Mouse (Mus musculus) frontal cortex, postnatal 25 days (tissue): ENCODE data around the gene Tbl3.

Experiments used
- DNase-seq, 2 experiments: peaks; one replicate each; pipeline ENCODE4 v3.0.0; 2022; ENCODE audit warnings: low spot score in 2 of 2

Gene Tbl3

GRCm38 (mm10) chr17:24653967-24654710 is 53.3 kb downstream of the Tbl3 start:
- DNase-seq: peak in 1 of 2 experiments; percentile 50

DNA sequence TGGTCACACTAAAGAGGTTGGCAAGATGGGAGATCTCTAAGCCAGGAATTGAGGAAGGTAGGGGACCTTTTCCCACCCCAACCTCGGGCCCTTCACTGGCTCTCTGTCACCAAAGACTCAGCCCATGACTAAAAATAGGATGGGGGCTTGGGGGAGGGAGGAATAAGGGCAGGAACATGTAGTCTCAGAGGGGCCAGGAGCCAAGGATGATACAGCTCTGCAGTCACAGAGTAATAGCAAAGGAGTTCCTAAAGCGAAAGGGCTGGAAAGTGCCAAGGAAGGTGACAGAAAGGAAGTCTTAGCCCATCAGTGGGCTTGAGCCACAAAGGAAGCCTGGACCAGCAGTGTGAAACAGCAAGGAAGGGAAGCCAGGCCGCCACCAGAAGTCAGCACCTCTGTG is 55.6 kb downstream of the Tbl3 start:
- no peak for DNase-seq

DNA sequence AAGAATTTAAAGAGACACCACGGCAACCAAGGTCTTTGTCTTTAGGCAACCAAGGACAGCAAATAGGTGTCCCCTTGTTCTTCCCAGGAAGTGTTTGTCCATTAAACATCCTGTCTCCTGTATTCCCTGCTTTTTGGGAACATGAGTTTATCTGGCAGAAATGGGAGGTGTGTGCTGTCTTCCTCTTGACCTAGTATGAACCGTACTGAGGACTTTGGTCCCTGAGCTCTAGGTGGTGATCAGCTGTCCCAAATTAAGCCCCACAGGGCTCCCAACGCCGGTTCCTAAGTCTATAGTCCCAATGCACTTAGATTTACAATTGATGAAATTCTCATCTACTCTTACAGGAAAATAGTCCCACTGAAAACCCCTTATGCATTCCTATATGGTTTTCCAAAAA is 56.7 kb downstream of the Tbl3 start:
- no peak for DNase-seq

DNA sequence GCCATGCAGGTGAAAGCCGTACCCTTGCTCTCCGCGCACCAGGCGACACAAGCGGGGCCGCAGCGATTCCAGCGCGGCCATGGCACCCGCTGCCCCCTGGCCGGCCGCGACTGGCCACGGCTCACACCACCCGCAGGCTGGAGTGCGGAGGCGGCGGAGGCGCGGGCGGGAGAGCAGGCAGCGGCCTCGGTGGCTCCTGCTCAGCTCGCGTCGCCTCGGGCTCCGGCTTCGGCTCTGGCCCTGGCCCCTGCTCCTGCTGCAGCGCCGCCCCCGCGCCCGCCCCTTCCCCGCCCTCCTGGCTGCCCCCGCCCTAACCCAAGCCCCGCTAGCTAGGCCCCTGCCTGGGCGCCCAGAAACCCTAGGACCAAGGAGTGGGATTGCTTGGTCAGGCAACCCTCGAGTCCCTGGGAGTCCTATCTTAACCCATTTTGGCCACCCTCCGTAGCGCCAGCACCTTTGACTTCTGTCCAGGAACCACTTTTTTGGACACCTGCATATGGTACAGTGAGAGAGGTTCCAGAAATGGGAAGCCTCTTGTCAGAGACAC is 57.3 kb downstream of the Tbl3 start, which contains the start of gene Slc9a3r2:
Gene Slc9a3r2 (minus strand): TSS at position 258 of the 547 bp plus-strand sequence.
- DNase-seq: no peak

- no peak for DNase-seq
Measured at GRCm38 (mm10) chr17:24649581-24650069, 57.8 kb downstream of the Tbl3 start.

DNA sequence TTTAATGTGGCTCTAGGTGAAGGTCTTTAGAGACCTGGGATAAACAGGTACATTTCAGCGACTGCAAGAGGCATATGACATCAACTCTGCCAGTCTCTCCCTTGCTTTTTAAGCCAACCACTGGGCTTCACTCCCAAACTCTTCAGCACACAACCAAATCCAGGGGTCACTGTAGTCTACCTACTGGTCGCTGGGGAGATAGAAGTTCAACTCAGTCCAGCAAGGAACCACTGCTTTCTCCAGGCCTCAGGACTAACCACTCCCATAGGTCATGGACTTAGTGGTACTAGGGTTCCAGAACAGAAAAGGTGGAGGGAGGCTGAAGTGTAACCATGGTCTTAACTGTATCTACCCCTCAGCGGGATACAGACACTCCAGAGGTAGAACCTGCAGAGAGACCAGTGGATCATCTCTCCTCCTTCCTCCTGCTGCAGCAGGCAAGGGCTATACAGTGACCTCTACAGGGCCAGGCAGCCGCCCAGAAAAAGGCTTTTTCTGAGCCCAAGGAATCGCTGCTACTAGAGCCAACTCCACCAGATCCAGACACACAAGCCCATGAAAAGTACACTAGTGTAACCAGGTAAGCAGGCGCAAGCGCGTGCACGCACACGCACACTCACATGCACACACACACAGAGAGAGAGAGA is 58.6 kb downstream of the Tbl3 start:
- DNase-seq: no peak
